Mouse (Mus musculus): ENCODE data around the gene Smoc1.

The Smoc1 gene

GRCm38 (mm10) chr12:81131114-81131513 is 104.5 kb downstream of the Smoc1 start:
- DNase-seq (ENCODE audit: low spot score in 2 of 2), result no peak

- DNase-seq (ENCODE audit: low spot score in 2 of 2), result no peak
These were observed 106.6 kb downstream of the Smoc1 start for GRCm38 (mm10) chr12:81133055-81133665.

GRCm38 (mm10) chr12:81138217-81138616 is 111.6 kb downstream of the Smoc1 start:
- DNase-seq (ENCODE audit: low spot score in 2 of 2), result no peak

- no peak for DNase-seq (ENCODE audit: low spot score in 2 of 2)
These were observed 112.9 kb downstream of the Smoc1 start for GRCm38 (mm10) chr12:81139463-81139862.

- DNase-seq (ENCODE audit: low spot score in 2 of 2), result no peak
These were observed 114.2 kb downstream of the Smoc1 start for GRCm38 (mm10) chr12:81140594-81141328.

- DNase-seq (ENCODE audit: low spot score in 2 of 2), result no peak
These were observed 114.7 kb downstream of the Smoc1 start for GRCm38 (mm10) chr12:81141329-81141711.

- no peak for DNase-seq (ENCODE audit: low spot score in 2 of 2)
These were observed 115.6 kb downstream of the Smoc1 start for GRCm38 (mm10) chr12:81142231-81142630.

GRCm38 (mm10) chr12:81144201-81144600 is 117.6 kb downstream of the Smoc1 start:
- no peak for DNase-seq (ENCODE audit: low spot score in 2 of 2)

- no peak for DNase-seq (ENCODE audit: low spot score in 2 of 2)
These were observed 120.0 kb downstream of the Smoc1 start for GRCm38 (mm10) chr12:81146417-81147180.

- DNase-seq (ENCODE audit: low spot score in 2 of 2), result no peak
These were observed 121.3 kb downstream of the Smoc1 start for GRCm38 (mm10) chr12:81147956-81148355.

GRCm38 (mm10) chr12:81150917-81151316 is 124.3 kb downstream of the Smoc1 start:
- no peak for DNase-seq (ENCODE audit: low spot score in 2 of 2)

- no peak for DNase-seq (ENCODE audit: low spot score in 2 of 2)
These were observed 125.5 kb downstream of the Smoc1 start for GRCm38 (mm10) chr12:81152082-81152481.

GRCm38 (mm10) chr12:81155675-81156074 is 129.1 kb downstream of the Smoc1 start:
- no peak for DNase-seq (ENCODE audit: low spot score in 2 of 2)

- DNase-seq (ENCODE audit: low spot score in 2 of 2), result no peak
These were observed 130.2 kb downstream of the Smoc1 start for GRCm38 (mm10) chr12:81156841-81157240.

GRCm38 (mm10) chr12:81159947-81160346 is 133.3 kb downstream of the Smoc1 start:
- DNase-seq (ENCODE audit: low spot score in 2 of 2), result no peak

GRCm38 (mm10) chr12:81160425-81160824 is 133.8 kb downstream of the Smoc1 start:
- no peak for DNase-seq (ENCODE audit: low spot score in 2 of 2)

- peak in 1 of 2 experiments; percentile 37 for DNase-seq (ENCODE audit: low spot score in 2 of 2)
These were observed 134.2 kb downstream of the Smoc1 start for GRCm38 (mm10) chr12:81160831-81161230.

- DNase-seq (ENCODE audit: low spot score in 2 of 2), result no peak
These were observed 134.7 kb downstream of the Smoc1 start for GRCm38 (mm10) chr12:81161282-81161681.

- no peak for DNase-seq (ENCODE audit: low spot score in 2 of 2)
These were observed 136.5 kb downstream of the Smoc1 start for GRCm38 (mm10) chr12:81163131-81163530.

GRCm38 (mm10) chr12:81163566-81163965 is 137.0 kb downstream of the Smoc1 start:
- DNase-seq (ENCODE audit: low spot score in 2 of 2), result no peak

- no peak for DNase-seq (ENCODE audit: low spot score in 2 of 2)
These were observed 139.5 kb downstream of the Smoc1 start for GRCm38 (mm10) chr12:81166092-81166491.

GRCm38 (mm10) chr12:81166615-81167014 is 140.0 kb downstream of the Smoc1 start:
- no peak for DNase-seq (ENCODE audit: low spot score in 2 of 2)

GRCm38 (mm10) chr12:81167142-81167541 is 140.5 kb downstream of the Smoc1 start:
- DNase-seq (ENCODE audit: low spot score in 2 of 2), result no peak
